Mouse (Mus musculus) subcutaneous adipose tissue, adult 2 months (tissue): Measurements from ENCODE around the gene Ucp3. TPM values are rescaled to one million over a fixed set of nuclear protein-coding genes. Genes with fewer than 3 reads are reported as not detected.

Source experiments
- polyA plus RNA-seq: library from polyadenylated mRNA; depleted of rRNA; stranded (reverse); fragments of >200 nt; gene quantifications from 2 replicates; pipeline ENCODE4 v1.2.3, GENCODE M21; 2012; ENCODE audit warnings: low replicate concordance; rRNA removed

Ucp3 gene
- 23.2 and 53.9 TPM in 2 replicates for polyA plus RNA-seq

DNA sequence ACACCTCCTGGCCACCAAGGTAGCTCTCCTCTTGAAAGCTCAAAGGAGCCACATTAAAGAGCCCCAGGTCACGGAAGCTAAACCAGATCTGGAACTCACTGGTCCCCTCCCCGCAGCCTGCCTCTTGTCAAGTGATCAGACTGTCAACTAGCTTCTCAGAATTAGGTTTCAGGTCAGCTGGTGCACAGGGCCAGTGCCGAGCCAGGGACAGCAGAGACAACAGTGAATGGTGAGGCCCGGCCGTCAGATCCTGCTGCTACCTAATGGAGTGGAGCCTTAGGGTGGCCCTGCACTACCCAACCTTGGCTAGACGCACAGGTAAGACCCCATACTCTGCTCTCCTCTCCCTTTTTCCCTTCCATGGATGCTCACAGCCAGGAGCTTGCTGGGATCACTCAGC is at the start of gene Ucp3:
Gene Ucp3 (plus strand): TSS at position 214 of the 400 bp plus-strand sequence.

DNA sequence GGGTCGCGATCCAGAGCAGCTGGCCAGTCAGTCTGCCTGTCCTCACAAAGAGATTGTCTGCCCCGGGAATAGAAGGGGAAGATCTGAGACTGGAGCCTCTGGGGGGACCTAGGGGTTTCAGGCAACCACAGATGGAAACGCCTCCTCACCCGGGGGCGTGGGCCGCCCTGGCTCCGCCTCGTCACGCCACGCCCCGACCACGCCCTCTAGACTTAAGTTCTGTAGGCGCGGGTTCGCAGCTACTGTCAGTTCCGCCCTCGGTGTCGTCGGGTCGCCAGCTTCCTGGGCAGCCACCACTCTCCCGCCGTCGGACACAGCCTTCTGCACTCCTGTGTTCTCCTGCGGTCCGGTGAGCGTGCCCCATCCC is 20.3 kb downstream of the Ucp3 start, which contains the start of gene Ucp2:
Gene Ucp2 (plus strand): TSS at position 221 of the 367 bp plus-strand sequence.

DNA sequence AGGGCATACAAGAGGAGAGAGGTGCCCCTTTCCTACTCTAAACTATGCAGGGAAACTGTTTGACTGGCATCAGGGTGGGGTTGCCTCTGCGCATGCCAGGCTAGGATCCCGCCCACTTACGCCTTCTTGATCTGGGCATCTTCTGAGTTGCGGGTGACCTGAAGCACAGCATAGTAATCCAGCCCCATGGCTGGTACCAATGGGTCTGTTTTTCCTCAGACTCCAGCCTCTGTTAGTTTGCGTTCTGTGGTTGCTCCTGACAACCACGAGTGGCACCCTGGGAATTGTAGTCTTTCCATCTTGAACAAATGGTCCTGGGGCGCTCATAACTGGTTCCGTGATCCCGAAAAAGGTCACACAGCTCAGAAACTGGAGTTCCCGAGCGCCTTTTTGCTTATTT is 41.8 kb downstream of the Ucp3 start, which contains the start of gene Dnajb13:
Gene Dnajb13 (minus strand): TSS at position 388 of the 400 bp plus-strand sequence.

Other genes with a start within 250 kb of the Ucp3 start
- 2.1 and 3.4 TPM in 2 replicates for gene Pgm2l1, start 245.6 kb upstream of the Ucp3 start, polyA plus RNA-seq
- gene P4ha3, start 187.5 kb upstream of the Ucp3 start, polyA plus RNA-seq, result 0.85 and 5.2 TPM in 2 replicates
- 14.4 and 26.3 TPM in 2 replicates for gene C2cd3, start 100.8 kb upstream of the Ucp3 start, polyA plus RNA-seq
- 67.9 and 96.9 TPM in 2 replicates for gene Ppme1, start 100.7 kb upstream of the Ucp3 start, polyA plus RNA-seq
- 381 and 533 TPM in 2 replicates for gene Ucp2, start 20.3 kb downstream of the Ucp3 start, polyA plus RNA-seq
- 1.5 and 8.5 TPM in 2 replicates for gene Dnajb13, start 42.0 kb downstream of the Ucp3 start, polyA plus RNA-seq
- gene Coa4, start 64.1 kb downstream of the Ucp3 start, polyA plus RNA-seq, result 12.3 and 13.0 TPM in 2 replicates
- gene Rab6a, start 134.4 kb downstream of the Ucp3 start, polyA plus RNA-seq, result 22.1 and 30.5 TPM in 2 replicates
- gene Mrpl48, start 135.3 kb downstream of the Ucp3 start, polyA plus RNA-seq, result 16.5 and 26.0 TPM in 2 replicates
- 12.7 and 13.9 TPM in 2 replicates for gene Plekhb1, start 189.4 kb downstream of the Ucp3 start, polyA plus RNA-seq
- 64.9 and 95.1 TPM in 2 replicates for gene Fam168a, start 233.6 kb downstream of the Ucp3 start, polyA plus RNA-seq